Mouse (Mus musculus): ENCODE data around the gene Map1lc3a. TPM values are rescaled to one million over a fixed set of nuclear protein-coding genes. Genes with fewer than 3 reads are reported as not detected.

Map1lc3a gene
- 2.2 TPM for polyA plus RNA-seq (2017; shearing (Covaris generic))

DNA sequence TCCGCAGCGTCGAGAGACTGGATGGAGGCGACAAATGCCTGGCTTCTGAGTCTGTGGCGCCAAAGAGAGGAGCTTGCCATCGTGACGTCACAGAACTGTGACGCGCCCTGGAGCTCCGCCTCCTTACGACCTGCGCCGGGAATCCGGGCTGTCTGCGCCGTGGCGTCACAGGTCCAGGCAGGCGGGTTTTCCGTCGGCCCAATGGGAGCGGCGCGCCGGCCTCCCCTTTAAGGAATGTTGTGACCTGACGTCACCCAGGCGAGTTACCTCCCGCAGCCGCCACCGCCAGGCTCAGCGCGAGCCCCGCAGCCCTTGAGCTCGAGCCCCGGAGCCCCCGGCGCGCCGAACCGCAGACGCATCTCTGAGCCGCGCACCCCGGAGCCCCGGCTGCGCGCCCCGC is at the start of gene Map1lc3a:
Gene Map1lc3a, plus strand, starts transcription at position 103 of the 400 bp plus-strand sequence.

GRCm38 (mm10) chr2:155236362-155236992 is 39.6 kb upstream of the Map1lc3a start, which contains the start of gene Dynlrb1:
Dynlrb1 (plus strand) TSS chr2:155236533.

Other genes with a start within 250 kb of the Map1lc3a start
- 28.7 TPM for gene Ahcy, start 201.8 kb upstream of the Map1lc3a start, polyA plus RNA-seq (2017; shearing (Covaris generic))
- 128 TPM for gene Itch, start 142.8 kb upstream of the Map1lc3a start, polyA plus RNA-seq (2017; shearing (Covaris generic))
- gene Dynlrb1, start 39.8 kb upstream of the Map1lc3a start, polyA plus RNA-seq (2017; shearing (Covaris generic)), result 342 TPM
- 56.2 TPM for gene Pigu, start 81.1 kb downstream of the Map1lc3a start, polyA plus RNA-seq (2017; shearing (Covaris generic))
- 1.5 TPM for gene Trp53inp2, start 104.8 kb downstream of the Map1lc3a start, polyA plus RNA-seq (2017; shearing (Covaris generic))
- gene Ncoa6, start 197.6 kb downstream of the Map1lc3a start, polyA plus RNA-seq (2017; shearing (Covaris generic)), result 5.3 TPM
- gene Acss2, start 241.7 kb downstream of the Map1lc3a start, polyA plus RNA-seq (2017; shearing (Covaris generic)), result 37.0 TPM
- gene Ggt7, start 241.9 kb downstream of the Map1lc3a start, polyA plus RNA-seq (2017; shearing (Covaris generic)), result 19.8 TPM